Mouse (Mus musculus) ovary, adult 18-20 months (tissue): Measurements from ENCODE around the gene Amigo3.

Experiments used
- DNase-seq: peaks from one replicate; pipeline ENCODE4 v3.0.0; 2022; ENCODE audit warnings: low spot score, mixed read lengths

Gene Amigo3

DNA sequence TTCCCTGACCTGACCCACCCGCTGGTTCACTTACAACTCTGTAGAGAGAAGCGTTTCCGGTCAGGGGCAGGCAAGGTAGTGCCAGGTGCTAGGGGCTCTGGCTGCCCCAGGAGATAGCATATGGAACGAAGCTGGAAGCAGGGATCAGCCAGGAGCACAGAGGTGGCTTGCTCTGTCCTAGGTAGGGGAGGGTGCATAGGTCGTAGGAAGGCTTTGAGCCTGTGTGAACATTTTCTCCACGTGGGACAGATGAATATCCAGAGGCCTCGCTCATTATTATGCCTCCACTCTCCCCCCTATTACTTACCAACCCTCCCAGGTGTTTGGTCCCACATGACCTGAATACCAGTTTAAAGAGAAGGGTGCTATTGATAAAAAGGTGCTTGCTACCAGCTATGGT lies 548 bp upstream of the Amigo3 start:
- no peak for DNase-seq

DNA sequence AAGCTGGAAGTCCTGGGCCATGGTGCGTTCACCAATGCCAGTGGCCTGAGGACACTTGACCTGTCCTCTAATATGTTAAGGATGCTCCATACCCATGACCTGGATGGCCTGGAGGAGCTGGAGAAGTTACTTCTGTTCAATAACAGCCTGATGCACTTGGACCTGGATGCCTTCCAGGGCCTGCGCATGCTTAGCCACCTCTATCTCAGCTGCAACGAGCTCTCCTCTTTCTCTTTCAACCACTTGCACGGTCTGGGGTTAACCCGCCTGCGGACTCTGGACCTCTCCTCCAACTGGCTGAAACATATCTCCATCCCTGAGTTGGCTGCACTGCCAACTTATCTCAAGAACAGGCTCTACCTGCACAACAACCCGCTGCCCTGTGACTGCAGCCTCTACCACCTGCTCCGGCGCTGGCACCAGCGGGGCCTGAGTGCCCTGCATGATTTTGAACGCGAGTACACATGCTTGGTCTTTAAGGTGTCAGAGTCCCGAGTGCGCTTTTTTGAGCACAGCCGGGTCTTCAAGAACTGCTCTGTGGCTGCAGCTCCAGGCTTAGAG lies 786 bp downstream of the Amigo3 start:
- no peak for DNase-seq

DNA sequence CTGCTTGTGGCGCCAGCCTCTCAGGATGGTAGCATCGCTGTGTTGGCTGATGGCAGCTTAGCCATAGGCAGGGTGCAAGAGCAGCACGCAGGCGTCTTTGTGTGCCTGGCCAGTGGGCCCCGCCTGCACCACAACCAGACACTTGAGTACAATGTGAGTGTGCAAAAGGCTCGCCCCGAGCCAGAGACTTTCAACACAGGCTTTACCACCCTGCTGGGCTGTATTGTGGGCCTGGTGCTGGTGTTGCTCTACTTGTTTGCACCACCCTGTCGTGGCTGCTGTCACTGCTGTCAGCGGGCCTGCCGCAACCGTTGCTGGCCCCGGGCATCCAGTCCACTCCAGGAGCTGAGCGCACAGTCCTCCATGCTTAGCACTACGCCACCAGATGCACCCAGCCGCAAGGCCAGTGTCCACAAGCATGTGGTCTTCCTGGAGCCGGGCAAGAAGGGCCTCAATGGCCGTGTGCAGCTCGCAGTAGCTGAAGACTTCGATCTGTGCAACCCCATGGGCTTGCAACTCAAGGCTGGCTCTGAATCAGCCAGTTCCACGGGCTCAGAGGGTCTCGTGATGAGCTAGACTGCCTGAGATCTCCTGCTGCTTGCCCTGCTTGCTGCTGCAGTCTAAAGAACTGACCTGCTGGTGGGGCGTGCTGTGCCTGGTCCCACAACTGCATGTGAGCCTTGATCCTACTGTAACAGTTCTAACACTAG lies 1.5 kb downstream of the Amigo3 start:
- no peak for DNase-seq

DNA sequence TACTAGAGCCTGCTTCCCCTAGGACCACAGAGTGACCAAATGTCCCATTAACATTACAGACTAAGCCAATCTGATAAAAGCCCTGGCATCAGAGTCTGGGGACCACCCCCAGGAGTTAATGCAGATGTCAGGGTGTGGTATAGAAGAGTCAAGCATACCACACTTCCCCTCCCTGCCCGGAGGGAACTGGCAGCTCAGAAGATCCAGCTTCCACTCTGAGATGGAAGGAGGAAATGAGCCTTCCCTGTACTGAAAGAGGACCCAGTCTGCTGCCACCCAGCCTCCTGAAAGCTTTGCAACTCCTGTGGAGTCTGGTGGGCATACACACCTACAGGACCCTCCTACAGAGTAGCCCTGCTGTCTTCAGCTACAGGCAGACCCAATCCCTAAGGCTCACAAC lies 2.1 kb downstream of the Amigo3 start:
- DNase-seq: no peak

DNA sequence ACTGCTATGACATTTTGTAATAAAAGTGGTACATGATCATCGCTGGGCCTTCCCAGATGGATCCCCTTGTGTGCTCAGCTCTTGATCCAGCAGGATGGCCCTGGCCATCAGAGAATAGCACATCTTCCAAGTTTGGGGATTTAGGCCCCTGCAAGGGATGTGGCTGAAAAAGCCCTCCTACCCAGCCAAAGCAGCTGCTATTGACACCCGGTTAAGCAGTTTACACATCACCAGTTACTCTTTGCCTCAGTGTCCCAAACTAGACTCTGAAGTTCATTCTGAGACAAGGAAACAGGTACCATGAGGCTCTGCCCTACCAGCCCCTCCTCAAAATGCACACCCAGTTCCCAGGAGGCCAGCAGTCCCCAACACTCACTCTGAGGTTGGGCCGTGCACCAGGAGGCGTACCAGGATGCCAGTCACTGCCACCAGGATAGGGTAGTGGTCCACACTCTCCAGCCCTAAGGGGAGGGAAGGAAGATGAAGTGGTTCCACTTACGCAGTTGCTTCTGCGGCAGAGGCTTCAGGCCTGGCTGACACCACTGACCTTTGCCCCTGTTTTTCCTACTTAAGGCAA lies 2.8 kb downstream of the Amigo3 start:
- DNase-seq: no peak

DNA sequence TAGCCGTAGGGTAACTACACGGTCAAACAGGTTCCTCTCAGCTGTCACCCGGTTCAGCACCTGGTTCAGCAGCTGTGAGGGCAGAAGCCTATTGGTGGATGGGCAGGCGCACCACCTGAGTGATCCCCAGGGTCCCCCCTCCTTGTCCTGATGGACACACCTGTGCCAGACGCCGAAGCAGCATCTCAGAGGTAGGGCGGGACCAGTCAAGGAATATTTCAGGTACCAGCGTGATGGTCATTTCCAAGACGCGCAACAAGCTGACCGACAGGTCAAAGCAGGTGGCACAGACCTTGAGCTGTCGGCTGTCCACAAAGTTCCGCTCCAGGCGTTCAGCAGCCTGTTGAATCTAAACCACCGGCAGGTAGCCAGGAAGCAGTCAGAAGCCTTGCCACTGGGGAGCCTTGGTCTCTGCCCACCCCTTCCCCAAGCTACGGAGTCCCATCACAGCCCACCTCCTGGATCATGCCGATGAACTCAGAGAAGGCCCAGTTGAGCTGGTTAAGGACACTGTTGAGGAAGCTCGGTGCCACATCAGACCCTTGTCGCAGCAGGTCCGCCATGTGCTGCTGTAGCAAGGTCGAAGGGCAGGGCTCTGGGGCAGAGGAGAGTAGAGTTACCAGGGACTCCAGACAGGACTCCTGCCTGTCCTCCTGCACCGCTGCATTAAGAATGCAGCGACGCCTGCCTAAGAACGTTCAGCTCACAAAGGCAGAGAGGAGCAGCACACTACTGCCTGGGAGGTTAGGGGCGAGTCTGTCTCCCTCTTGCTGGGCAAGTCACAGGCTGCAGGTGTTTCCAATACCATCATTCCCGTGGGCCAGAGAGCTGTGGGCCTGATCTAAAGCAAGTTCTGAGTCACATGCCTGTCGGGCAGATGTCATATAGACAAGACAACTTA lies 3.7 kb downstream of the Amigo3 start:
- DNase-seq: no peak

DNA sequence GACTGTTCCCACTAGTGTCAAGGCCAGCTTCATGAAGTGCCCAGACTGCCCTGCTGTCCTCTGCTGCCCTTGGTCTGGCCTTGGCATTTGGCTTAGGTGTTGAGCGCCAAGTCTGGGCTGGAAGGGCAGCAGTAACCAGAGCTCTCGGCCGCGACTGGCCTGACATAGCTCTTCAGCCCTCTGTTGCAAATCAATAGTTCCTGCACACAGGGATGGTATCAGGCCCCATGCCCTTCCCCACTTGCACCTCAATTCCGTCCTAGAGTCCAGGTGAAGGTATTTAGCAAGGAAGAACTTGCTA lies 4.3 kb downstream of the Amigo3 start:
- no peak for DNase-seq

DNA sequence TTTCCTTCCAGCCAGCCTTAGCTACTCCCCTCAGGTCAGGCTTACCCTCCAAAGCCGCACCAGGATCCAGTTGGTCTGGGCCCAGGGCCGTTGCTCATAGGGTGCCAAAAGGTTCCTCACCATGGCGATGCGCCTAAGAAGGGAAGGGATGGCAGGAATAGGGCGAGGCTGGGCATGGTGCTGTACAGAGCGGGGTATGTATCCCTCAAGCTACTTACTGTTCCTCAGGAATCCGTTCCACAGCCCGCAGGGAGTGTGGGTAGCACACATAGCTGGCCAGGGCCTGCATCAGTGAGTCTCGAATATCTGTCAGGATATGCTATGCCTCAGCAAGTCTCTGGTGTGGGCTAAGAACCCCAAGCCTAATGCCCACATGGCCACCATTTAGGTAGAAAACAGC lies 5.3 kb downstream of the Amigo3 start:
- no peak for DNase-seq

DNA sequence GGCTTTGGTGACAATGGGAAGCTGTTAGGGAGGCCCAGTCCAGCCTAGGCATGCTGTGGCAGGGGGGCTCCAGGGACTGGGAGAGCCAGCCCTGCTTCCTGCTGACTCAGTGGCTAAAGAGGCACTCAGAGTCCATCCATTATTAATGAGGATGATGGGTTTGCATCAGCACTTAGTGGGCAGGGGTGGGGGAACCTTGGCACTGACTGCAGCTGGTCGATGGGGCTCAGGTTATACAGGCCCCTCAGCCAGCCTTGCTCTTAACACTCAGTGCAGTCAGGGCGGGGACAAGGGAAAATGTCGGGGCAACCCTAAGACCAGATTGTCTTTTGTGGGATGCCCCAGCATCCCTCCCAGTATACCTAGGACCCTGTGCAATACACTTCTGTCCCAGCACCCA lies 9.2 kb downstream of the Amigo3 start:
- DNase-seq: no peak

DNA sequence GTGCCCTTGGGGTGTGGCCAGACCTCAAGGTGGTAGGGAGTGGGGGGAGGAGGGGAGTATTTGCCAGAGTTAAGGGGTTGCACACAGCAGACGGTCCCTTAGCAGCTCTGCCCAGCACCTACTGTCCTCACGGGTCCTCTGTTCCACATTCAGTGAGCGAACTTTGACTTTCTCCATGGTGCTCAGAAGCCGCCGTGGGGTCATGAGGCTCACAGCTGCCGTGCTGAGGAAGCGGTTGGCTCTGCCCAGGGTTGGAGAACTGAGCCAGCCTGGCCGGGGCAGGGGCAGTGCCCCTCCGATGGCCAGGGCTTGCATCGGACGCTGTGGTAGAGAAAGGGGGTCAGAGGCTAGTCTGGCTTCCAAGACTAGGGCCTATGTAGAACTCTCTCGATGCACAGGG lies 10.4 kb downstream of the Amigo3 start:
- DNase-seq: no peak

DNA sequence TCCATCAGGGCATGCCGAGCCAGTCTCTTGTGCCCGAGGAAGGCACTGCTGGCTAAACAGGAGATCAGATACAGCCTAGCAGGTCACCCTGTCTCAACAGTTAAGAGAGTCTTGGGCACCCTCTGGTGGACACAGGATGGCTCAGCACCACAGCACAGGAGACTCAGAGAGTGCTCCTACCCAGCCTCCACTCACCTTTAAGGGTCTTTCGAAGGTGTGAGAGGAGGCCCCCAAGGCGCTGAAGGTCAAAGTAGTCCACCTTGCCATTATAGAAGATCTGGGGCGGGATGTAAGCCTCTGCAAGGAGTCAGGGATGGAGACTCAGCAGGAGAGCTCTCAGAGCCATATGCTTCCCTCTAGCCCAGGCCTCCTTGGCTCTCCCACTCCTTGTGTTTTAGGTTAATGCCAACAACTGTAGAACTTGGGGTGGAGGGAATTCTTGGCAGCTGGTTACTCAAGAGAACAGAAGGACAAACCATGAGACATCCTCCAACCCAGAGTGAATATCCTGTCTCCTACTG lies 12.6 kb downstream of the Amigo3 start:
- no peak for DNase-seq

DNA sequence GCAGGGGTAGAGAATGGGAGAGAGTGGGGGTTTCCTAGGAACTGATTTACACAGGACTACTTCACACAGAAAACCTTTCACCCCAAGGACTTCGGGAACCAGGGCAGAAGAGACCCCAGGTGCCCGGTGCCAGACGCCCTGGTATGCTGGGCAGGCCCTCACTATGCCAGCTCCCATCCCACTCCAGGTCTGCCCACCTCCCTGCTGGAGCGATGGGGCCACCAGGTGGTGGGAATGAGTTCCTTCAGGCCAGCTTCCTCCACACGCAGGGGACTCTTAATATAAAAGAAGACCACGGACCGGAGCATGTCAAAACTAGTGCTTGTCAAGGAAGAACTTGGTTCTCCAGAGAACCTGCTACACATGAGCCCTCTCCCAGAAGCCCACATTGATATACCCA lies 14.2 kb downstream of the Amigo3 start:
- no peak for DNase-seq

DNA sequence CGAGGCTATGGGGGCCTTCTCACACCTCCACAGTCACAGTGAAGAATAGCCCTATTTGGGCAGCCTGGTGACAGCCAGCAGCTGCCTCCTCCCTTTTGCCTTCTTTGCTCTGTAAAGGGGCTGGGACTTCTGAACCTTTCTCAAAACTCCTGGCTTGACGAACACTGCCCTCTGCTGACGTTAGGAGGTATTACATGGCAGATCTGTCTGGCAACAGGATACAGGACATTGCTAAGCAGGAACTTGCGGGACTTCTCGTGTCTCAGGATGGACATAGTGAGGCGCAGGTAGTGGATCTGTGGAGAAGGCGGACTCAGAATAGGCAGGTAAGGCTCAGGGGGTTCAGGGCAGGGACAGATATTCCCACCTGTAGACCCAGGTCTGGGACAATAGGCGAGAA lies 14.9 kb downstream of the Amigo3 start:
- peak; percentile 58 for DNase-seq

DNA sequence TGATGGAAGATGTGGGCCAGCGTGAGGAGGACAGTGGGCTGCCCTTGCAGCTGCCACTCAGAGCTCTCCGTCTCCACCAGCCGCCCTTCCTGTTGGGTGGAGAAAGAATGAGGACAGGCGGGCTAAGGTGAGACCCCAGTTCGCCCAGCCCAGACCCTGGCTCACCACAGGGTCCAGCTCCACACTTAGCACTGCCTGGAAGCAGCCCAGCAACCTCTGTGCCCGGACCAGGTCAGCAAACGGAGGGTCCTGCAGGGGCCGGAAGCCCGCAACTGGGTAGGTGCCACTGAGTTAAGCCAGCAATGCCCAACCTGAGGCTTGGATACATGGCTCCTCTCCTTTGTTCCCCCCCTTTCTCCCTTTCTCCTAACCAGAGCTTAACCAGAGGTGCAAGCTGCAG lies 16.0 kb downstream of the Amigo3 start:
- no peak for DNase-seq

DNA sequence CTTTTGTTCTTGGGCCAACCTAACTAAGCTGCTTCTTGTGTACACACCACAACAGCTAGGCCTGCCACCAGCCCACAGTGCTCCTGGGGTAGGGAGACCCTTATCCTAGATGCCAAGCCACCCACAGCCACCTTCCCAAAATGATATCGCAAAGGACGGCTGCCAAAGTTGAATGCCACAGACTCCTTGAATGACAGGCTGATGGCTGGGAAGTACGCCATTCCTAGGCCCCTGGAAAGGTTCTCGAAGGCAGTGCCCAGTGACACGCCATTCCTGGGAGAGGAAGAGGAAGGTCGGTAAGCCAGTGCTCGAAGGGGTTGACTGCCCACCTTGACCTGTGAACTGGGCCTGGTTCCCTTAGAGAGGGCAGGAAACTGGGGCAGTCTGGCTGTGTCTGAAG lies 16.6 kb downstream of the Amigo3 start:
- DNase-seq: no peak

DNA sequence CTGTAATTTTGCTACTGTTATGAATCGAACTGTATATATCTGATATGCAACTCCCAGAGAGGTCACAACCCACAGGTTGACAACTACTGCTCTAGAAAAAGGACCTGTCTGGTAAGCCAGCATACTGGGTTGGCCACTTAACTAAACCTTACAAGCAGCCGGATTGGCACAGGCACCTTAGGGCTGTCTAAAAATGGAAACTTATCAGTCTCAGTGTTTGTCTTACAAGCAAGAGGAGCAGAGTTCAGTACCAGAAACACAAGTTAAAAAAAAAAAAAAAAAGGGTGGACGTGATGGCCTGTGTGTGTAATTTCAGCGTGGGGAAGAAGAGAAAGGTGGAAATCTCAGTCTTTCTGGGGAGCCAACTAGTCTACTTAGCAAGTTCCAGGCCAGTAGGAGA lies 18.8 kb downstream of the Amigo3 start:
- DNase-seq: no peak

DNA sequence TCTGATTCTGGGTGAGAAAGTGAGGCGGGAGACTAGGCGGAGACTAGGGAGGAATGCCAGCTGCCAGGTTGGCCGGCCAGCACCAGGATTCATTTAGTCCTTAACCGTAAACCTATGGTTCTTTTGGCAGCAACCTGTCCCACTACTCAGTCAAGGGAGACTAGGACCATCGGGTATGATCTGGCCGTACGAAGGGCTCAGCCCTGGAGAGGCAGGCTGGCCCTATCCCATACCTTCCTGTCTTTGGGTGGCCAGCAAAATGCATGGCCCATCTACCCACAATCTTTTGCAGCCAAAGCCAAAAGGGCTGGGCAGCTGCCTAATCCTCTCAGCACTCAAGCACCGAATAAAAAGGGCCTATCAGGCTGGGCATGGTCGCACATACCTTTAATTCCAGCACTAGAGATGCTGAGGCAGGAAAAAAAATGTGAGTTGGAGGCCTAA lies 19.5 kb downstream of the Amigo3 start:
- DNase-seq: no peak

DNA sequence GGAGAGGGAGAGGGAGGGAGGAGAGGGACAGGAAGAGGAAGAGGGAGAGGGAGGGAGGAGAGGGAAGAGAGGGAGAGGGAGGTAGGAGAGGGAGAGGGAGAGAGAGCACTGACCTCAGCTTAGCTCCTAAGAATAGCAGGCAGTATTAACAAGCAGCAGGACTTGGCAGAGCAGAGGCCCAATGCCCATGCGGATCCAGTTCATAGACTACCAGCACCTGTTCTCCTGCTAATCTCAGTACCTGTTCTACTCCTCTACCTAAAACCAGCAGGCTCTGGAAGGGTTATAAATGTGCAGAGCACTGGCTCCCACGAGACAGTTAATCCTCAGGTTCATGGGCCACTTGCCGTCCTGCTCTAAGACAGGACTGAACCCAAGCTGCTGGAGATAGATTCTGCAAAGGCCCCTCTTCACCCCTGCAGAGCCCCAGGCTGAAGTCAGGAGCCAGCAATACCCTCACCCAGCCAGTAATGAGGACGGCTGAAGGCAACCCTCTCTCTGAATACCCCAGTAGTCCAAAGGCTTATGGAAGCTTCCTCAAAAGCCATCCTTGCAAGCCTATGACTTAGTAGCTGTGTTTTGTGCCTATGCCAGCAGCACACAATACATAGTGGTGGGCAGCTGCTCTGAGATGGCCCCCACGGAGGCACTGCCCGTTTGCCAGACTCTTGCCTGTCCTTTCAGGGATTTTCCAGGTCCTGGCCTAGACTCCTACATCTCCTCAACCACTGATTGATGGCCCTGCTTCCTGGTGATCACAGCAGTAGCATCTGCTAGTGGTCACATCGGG lies 20.4 kb downstream of the Amigo3 start:
- DNase-seq: no peak

DNA sequence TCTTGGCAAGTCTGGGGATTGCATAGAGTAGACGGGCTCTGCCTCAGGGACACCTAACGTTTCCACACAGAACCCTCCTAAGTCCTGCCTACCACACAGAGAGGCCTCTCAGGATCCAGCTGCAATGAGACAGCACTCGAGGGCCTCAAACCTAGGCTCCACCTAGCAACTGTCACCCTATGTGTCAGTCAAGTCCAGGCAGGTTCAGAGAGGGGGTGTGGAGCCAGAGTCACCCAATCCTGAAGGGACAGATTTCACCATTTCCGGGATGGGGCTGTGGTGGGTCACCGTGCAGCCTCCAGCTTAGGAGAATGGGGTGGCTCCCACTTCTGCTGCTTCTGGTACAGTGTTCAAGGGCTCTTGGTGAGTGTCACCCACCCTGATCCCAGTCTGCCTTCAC lies 27.2 kb downstream of the Amigo3 start, which contains the start of gene Mst1:
Mst1 (plus strand) TSS at position 269 of the 400 bp plus-strand sequence.
- no peak for DNase-seq

DNA sequence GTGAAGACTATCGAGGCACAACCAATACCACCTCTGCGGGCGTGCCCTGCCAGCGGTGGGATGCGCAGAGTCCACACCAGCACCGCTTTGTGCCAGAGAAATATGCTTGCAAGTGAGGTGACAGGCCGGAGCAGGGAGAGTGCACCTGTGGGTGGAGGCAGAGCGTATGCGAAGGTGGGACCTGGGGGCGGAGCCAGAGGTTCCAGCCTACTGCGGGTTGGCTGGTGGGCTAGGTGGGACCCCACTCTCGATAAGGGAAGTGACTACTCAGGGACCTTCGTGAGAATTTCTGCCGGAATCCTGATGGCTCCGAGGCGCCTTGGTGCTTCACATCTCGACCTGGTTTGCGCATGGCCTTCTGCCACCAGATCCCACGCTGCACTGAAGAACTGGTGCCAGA lies 29.6 kb downstream of the Amigo3 start:
- DNase-seq: no peak

DNA sequence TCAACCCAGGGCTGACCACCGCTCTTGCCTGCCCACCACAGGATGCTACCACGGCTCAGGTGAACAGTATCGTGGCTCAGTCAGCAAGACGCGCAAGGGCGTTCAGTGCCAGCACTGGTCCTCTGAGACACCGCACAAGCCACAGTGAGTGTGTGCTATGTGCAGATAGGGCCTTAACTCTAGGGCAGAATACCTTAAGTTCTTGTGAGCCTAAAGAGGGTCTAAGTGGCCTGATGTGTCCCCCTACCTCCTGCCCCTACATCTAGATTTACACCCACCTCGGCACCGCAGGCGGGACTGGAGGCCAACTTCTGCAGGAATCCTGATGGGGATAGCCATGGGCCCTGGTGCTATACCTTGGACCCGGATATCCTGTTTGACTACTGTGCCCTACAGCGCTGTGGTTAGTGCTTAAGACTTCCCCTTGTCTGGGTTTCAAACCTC lies 30.1 kb downstream of the Amigo3 start, which contains the start of gene Rnf123:
Rnf123 (minus strand) TSS at position 359 of the 444 bp plus-strand sequence.
- DNase-seq: no peak

DNA sequence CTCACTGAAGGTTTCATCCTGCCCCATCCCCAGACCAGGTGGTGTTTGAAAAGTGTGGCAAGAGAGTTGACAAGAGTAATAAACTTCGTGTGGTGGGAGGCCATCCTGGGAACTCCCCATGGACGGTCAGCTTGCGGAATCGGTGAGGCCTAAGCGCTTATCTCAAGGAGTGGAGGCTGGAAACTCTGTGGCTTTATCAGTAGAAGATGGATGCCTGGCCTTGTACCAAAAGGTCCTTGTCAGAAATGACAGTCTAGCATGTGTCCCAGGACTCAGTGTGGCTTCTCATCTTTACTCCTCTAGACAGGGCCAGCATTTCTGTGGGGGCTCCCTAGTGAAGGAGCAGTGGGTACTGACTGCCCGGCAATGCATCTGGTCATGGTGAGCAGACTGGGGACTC lies 30.6 kb downstream of the Amigo3 start:
- DNase-seq: no peak
